Mouse (Mus musculus): ENCODE data around the gene 4930447C04Rik. TPM values are rescaled to one million over a fixed set of nuclear protein-coding genes. Genes with fewer than 3 reads are reported as not detected.

4930447C04Rik gene
- not detected for polyA plus RNA-seq (2012; fragmentation: generic; extraction: Trizol)

- TF ChIP-seq TCF3 (IDR thresholded peaks at IDR 0.05; ENCODE audit: insufficient read length, low read depth) (no peak), E2F4 (IDR thresholded peaks at IDR 0.05; ENCODE audit: insufficient read depth) (no peak), REST (IDR thresholded peaks at IDR 0.05; ENCODE audit: insufficient read depth, insufficient read length) (no peak), POLR2A (IDR thresholded peaks at IDR 0.05; ENCODE audit: insufficient read length, low read depth) (no peak), TCF12 (IDR thresholded peaks at IDR 0.05; ENCODE audit: insufficient read depth, poor library complexity, severe bottlenecking) (no peak), MAX (IDR thresholded peaks at IDR 0.05; ENCODE audit: low read depth) (no peak), POLR2AphosphoS2 (IDR thresholded peaks at IDR 0.05; ENCODE audit: insufficient read length, low read depth) (no peak), USF1 (IDR thresholded peaks at IDR 0.05; ENCODE audit: low read depth) (no peak), CEBPB (IDR thresholded peaks at IDR 0.05; ENCODE audit: insufficient read depth, poor library complexity, severe bottlenecking) (no peak), SRF (IDR thresholded peaks at IDR 0.05; ENCODE audit: control insufficient read depth, insufficient read length, low read depth) (no peak), MYOD1 (IDR thresholded peaks at IDR 0.05; ENCODE audit: control insufficient read depth in 1 of 3, insufficient read length in 2 of 3, low read depth in 2 of 3) (no peak), MYOG (IDR thresholded peaks at IDR 0.05; ENCODE audit: control insufficient read depth in 1 of 3, insufficient read depth in 1 of 3, insufficient read length in 2 of 3, low read depth in 2 of 3) (no peak)
- H3K79me2 ChIP-seq (ENCODE audit: control insufficient read depth, insufficient read depth) = no peaks in the 10 kb centered on the region
- H3K4me2 ChIP-seq (ENCODE audit: low read depth) = no peak within 1 kb of the TSS
- no peak within 1 kb of the TSS for H3K4me3 ChIP-seq
- H3K27me3 ChIP-seq (ENCODE audit: control insufficient read depth, insufficient read depth, insufficient read length) = peaks cover 59% of the 10 kb centered on the region
- no peaks in the 10 kb centered on the region for H3K36me3 ChIP-seq (ENCODE audit: control insufficient read depth, insufficient read depth)
- no peak within 1 kb of the TSS for H3ac ChIP-seq (ENCODE audit: control insufficient read depth, insufficient read length)
Observed at GRCm38 (mm10) chr12:72940071-72940821, at the start of gene 4930447C04Rik. Gene 4930447C04Rik, minus strand, starts transcription at chr12:72940774.

GRCm38 (mm10) chr12:72983071-72983857 lies 42.7 kb upstream of the 4930447C04Rik start:
- Histone ChIP-seq H3K36me3 (ENCODE audit: control insufficient read depth, insufficient read depth) (no peaks in the 10 kb centered on the region), H3K4me2 (ENCODE audit: low read depth) (no peak overlapping the region), H3K4me3 (no peak overlapping the region), H3K79me2 (ENCODE audit: control insufficient read depth, insufficient read depth) (no peaks in the 10 kb centered on the region), H3ac (ENCODE audit: control insufficient read depth, insufficient read length) (no peak overlapping the region), H3K27me3 (ENCODE audit: control insufficient read depth, insufficient read depth, insufficient read length) (peaks cover 7% of the 10 kb centered on the region)
- no peak for TF ChIP-seq USF1 (IDR thresholded peaks at IDR 0.05; ENCODE audit: low read depth)
- no peak for TF ChIP-seq POLR2AphosphoS2 (IDR thresholded peaks at IDR 0.05; ENCODE audit: insufficient read length, low read depth)
- TF ChIP-seq TCF12 (IDR thresholded peaks at IDR 0.05; ENCODE audit: insufficient read depth, poor library complexity, severe bottlenecking) = no peak
- TF ChIP-seq MAX (IDR thresholded peaks at IDR 0.05; ENCODE audit: low read depth) = no peak
- no peak for TF ChIP-seq TCF3 (IDR thresholded peaks at IDR 0.05; ENCODE audit: insufficient read length, low read depth)
- TF ChIP-seq MYOD1 (IDR thresholded peaks at IDR 0.05; ENCODE audit: control insufficient read depth in 1 of 3, insufficient read length in 2 of 3, low read depth in 2 of 3) = no peak
- TF ChIP-seq REST (IDR thresholded peaks at IDR 0.05; ENCODE audit: insufficient read depth, insufficient read length) = no peak
- no peak for TF ChIP-seq POLR2A (IDR thresholded peaks at IDR 0.05; ENCODE audit: insufficient read length, low read depth)

DNA sequence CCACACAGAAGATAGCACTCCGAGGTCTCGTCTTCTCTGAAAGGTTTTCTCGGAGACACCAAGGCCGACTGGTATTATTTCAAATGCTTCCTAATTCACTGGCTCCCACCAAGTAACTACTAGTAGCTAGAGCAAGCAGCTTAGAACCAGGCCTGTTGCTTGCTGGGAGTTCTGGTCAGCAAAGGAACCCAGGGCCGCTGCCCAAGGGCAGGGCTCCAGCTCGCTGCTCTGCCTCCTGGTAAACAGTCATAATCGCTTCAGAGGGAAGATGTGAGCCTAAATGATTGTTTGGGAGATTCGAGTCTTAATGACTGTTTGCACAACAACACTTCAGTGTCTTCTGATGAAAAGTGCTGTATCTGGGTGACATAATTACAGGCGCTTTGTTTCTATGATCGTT lies 42.0 kb upstream of the 4930447C04Rik start:
- no peaks in the 10 kb centered on the region for H3K36me3 ChIP-seq (ENCODE audit: control insufficient read depth, insufficient read depth)
- peaks cover 7% of the 10 kb centered on the region for H3K27me3 ChIP-seq (ENCODE audit: control insufficient read depth, insufficient read depth, insufficient read length)
- TF ChIP-seq MYOG (IDR thresholded peaks at IDR 0.05; ENCODE audit: control insufficient read depth in 1 of 3, insufficient read depth in 1 of 3, insufficient read length in 2 of 3, low read depth in 2 of 3) (no peak), TCF3 (IDR thresholded peaks at IDR 0.05; ENCODE audit: insufficient read length, low read depth) (no peak), TCF12 (IDR thresholded peaks at IDR 0.05; ENCODE audit: insufficient read depth, poor library complexity, severe bottlenecking) (no peak), POLR2A (IDR thresholded peaks at IDR 0.05; ENCODE audit: insufficient read length, low read depth) (no peak), MAX (IDR thresholded peaks at IDR 0.05; ENCODE audit: low read depth) (no peak), USF1 (IDR thresholded peaks at IDR 0.05; ENCODE audit: low read depth) (no peak), MYOD1 (IDR thresholded peaks at IDR 0.05; ENCODE audit: control insufficient read depth in 1 of 3, insufficient read length in 2 of 3, low read depth in 2 of 3) (no peak), CEBPB (IDR thresholded peaks at IDR 0.05; ENCODE audit: insufficient read depth, poor library complexity, severe bottlenecking) (no peak), POLR2AphosphoS2 (IDR thresholded peaks at IDR 0.05; ENCODE audit: insufficient read length, low read depth) (no peak), SRF (IDR thresholded peaks at IDR 0.05; ENCODE audit: control insufficient read depth, insufficient read length, low read depth) (no peak), REST (IDR thresholded peaks at IDR 0.05; ENCODE audit: insufficient read depth, insufficient read length) (no peak), E2F4 (IDR thresholded peaks at IDR 0.05; ENCODE audit: insufficient read depth) (no peak)

DNA sequence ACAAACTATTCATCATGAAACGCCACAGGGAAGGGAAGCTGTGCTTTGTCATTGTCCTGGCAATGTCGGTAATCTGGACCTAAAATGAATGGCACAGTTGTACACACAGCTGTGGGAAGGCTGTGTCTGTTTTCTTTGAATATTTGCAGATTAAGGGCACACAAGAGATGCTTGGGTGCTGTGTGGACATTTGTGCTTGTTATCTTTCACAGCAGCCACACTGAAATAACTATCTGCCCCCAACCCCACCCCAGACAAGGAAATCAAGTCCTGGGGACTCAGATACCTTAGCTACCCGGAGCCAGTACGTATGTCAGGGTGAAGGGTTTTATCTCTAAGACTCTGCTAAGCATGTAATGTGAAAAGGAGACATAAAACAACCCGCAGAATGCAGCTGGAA lies 38.7 kb upstream of the 4930447C04Rik start:
- Histone ChIP-seq H3ac (ENCODE audit: control insufficient read depth, insufficient read length) (no peak overlapping the region), H3K4me3 (no peak overlapping the region), H3K27me3 (ENCODE audit: control insufficient read depth, insufficient read depth, insufficient read length) (peaks cover 7% of the 10 kb centered on the region), H3K79me2 (ENCODE audit: control insufficient read depth, insufficient read depth) (no peaks in the 10 kb centered on the region), H3K4me2 (ENCODE audit: low read depth) (no peak overlapping the region), H3K36me3 (ENCODE audit: control insufficient read depth, insufficient read depth) (no peaks in the 10 kb centered on the region)
- TF ChIP-seq SRF (IDR thresholded peaks at IDR 0.05; ENCODE audit: control insufficient read depth, insufficient read length, low read depth) (no peak), E2F4 (IDR thresholded peaks at IDR 0.05; ENCODE audit: insufficient read depth) (no peak), USF1 (IDR thresholded peaks at IDR 0.05; ENCODE audit: low read depth) (no peak), POLR2A (IDR thresholded peaks at IDR 0.05; ENCODE audit: insufficient read length, low read depth) (no peak), TCF3 (IDR thresholded peaks at IDR 0.05; ENCODE audit: insufficient read length, low read depth) (no peak), POLR2AphosphoS2 (IDR thresholded peaks at IDR 0.05; ENCODE audit: insufficient read length, low read depth) (no peak), TCF12 (IDR thresholded peaks at IDR 0.05; ENCODE audit: insufficient read depth, poor library complexity, severe bottlenecking) (no peak), MYOG (IDR thresholded peaks at IDR 0.05; ENCODE audit: control insufficient read depth in 1 of 3, insufficient read depth in 1 of 3, insufficient read length in 2 of 3, low read depth in 2 of 3) (no peak), MYOD1 (IDR thresholded peaks at IDR 0.05; ENCODE audit: control insufficient read depth in 1 of 3, insufficient read length in 2 of 3, low read depth in 2 of 3) (no peak), REST (IDR thresholded peaks at IDR 0.05; ENCODE audit: insufficient read depth, insufficient read length) (no peak), CEBPB (IDR thresholded peaks at IDR 0.05; ENCODE audit: insufficient read depth, poor library complexity, severe bottlenecking) (no peak), MAX (IDR thresholded peaks at IDR 0.05; ENCODE audit: low read depth) (no peak)

More for the DNA sequence above, 42.0 kb upstream of the 4930447C04Rik start:
- no peak overlapping the region for H3K4me2 ChIP-seq (ENCODE audit: low read depth)
- H3K79me2 ChIP-seq (ENCODE audit: control insufficient read depth, insufficient read depth) = no peaks in the 10 kb centered on the region
- H3K4me3 ChIP-seq = no peak overlapping the region
- no peak overlapping the region for H3ac ChIP-seq (ENCODE audit: control insufficient read depth, insufficient read length)

Measured in myocyte (in vitro differentiated cells).